Mouse (Mus musculus) cortical plate, adult 2 months (tissue): Measurements from ENCODE around the gene Tmem107.

ENCODE experiments used
- CTCF ChIP-seq: fragments of 200-500 bp; IDR thresholded peaks from 2 replicates; pipeline ENCODE4 v1.5.1; 2011; ENCODE audit warnings: mild to moderate bottlenecking, control low read depth, low read length; ENCODE audit not compliant: insufficient read depth; ENCODE audit errors: extremely low read depth
- POLR2A ChIP-seq: fragments of 200-500 bp; IDR thresholded peaks from 2 replicates; pipeline ENCODE4 v1.6.1; 2011; ENCODE audit warnings: mild to moderate bottlenecking, low read length, control low read depth; ENCODE audit not compliant: insufficient read depth; ENCODE audit errors: extremely low read depth

- TF ChIP-seq CTCF, result no peak
- no peak for TF ChIP-seq POLR2A
Observed at GRCm38 (mm10) chr11:69045531-69046394, 24.8 kb upstream of the Tmem107 start, which contains the start of gene Aurkb.
